Mouse (Mus musculus): ENCODE measurements around the gene Satb1. TPM values are rescaled to one million over a fixed set of nuclear protein-coding genes. Genes with fewer than 3 reads are reported as not detected.

Satb1 gene
- total RNA-seq, 2 experiments from 2014 or later, result 12.1 to 43.3 TPM

- 0 out of 2 replicates have a peak, but pooled peaks have one; percentile 27 for ATAC-seq (replicated peaks; ENCODE audit: poor library complexity, severe bottlenecking)
These were observed 49.4 kb downstream of the Satb1 start for GRCm38 (mm10) chr17:51783591-51784279.

GRCm38 (mm10) chr17:51780036-51780435 lies 53.1 kb downstream of the Satb1 start:
- ATAC-seq (replicated peaks; ENCODE audit: poor library complexity, severe bottlenecking), result no peak

DNA sequence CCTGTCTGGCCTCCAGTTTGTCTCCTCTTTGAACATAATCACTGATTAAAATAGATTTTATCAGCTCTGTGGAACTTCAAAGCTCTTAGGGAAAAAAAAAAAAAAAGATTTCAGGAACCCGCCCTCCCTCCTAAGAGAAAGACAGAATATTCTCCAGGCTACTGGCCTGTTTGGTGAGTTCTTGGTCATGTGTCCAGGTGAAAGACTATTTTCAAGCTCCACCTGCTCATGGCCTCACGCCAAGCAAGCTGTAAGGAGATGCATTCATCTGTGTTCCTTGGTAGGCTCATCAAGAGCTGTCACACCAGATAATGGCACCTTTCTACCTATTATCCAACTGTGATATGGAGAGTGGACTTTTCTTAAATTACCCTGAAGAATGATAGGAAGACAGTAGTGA lies 54.1 kb downstream of the Satb1 start:
- ATAC-seq (replicated peaks; ENCODE audit: poor library complexity, severe bottlenecking), result no peak

- ATAC-seq (replicated peaks; ENCODE audit: poor library complexity, severe bottlenecking), result peak; percentile 44
These were observed 55.3 kb downstream of the Satb1 start for GRCm38 (mm10) chr17:51777813-51778212.

DNA sequence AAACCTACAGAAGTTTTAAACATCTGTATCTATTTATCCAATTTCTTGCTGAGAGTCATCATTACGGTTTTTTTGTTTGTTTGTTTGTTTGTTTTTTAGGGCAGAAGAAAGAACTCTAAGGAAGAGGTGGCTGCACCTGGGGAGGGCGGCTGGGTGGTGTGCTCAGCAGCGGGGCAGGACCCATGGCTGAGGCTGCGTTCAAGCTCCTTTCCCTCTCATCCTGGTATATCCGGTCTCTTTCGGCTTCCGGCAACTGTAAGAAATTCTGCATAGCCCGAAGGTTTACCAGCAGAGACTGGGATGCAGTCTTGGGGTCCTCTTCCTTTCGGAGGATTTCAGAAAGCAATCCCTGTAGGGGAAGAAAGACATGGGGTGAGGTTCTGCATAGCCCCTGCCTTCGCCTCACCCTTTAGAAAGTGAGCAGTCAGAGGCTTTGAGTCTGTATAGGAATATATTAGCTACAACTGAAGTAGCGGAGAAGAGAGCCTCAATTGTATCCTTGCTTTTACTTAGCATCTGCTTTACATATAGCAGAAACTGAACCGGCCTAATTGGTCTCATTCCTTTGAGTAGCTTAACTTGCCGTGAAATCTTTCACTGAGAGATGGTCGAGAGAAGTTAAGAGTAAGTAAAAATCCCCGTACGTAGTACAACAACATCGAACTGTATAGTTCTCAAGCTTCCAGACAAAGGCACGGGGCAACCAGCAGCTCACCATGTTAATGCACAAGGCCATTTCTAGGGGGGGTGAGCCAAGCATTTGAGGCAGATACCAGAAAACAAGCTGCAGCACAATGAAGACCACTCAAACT lies 57.8 kb downstream of the Satb1 start:
- ATAC-seq (replicated peaks; ENCODE audit: poor library complexity, severe bottlenecking), result no peak

DNA sequence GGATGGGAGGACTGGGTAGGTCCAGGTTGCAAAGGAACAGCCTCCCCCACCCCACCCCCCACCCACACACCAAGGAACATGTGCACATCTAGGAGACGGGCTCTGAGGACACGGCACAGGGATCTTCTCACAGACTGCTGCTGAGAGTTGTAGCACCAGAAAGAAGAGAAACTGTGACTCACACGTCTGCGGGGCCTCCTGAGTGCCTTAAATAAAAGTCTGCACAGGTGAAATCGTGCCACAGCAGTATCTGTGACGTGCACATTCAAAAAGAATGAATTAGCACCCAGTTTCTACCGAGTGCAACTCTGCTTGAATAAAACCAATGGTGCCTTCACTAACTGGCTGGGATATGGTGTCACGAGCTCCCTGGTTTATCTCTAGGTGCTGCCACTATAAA lies 69.5 kb downstream of the Satb1 start:
- no peak for ATAC-seq (replicated peaks; ENCODE audit: poor library complexity, severe bottlenecking)

DNA sequence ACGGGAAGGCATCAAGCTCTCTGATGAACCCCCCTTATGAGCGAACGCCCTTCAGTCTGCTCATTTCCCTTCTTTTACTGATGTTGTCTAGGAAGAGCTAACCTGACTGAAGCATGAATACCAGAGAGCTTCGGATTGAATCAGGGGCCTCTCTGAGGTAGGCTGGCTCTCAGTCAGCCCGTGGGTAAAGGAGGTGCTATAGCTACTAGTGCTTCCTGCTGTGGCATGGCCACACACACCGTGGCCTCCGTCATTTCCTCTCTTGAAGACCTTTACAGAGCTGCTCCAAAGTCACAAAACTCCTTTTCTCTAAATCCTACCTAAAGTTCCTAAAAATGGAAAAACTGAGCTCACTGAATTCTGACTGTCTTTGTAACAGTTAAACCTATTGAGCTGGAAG lies 70.6 kb downstream of the Satb1 start:
- ATAC-seq (replicated peaks; ENCODE audit: poor library complexity, severe bottlenecking), result peak; percentile 45; the same call in 1 of the 2 replicates

- no peak for ATAC-seq (replicated peaks; ENCODE audit: poor library complexity, severe bottlenecking)
These were observed 72.0 kb downstream of the Satb1 start for GRCm38 (mm10) chr17:51760997-51761655.

- 0 out of 2 replicates have a peak, but pooled peaks have one; percentile 21 for ATAC-seq (replicated peaks; ENCODE audit: poor library complexity, severe bottlenecking)
These were observed 72.7 kb downstream of the Satb1 start for GRCm38 (mm10) chr17:51760251-51760887.

GRCm38 (mm10) chr17:51759509-51759908 lies 73.6 kb downstream of the Satb1 start:
- ATAC-seq (replicated peaks; ENCODE audit: poor library complexity, severe bottlenecking), result peak; percentile 31; the same call in 1 of the 2 replicates

DNA sequence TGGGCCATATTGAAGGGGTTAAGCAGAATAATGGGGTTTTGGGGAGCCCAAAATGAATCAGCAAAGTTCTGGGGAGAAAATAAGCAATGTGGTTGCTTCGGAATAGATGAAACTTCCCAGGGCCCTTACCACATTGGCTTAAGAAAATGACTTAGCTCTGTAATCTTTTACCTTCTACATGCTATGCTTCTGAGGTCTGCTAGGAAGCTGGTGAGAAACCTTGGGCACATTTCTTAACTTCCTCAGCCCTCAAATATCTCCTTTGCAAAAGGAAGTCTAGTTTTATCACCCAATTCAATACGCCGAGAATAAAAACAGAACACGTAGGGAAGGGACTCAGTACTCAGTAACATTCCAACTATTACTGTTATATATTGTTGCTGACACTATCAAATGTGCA lies 80.9 kb downstream of the Satb1 start:
- peak; percentile 75 for ATAC-seq (replicated peaks; ENCODE audit: poor library complexity, severe bottlenecking)

DNA sequence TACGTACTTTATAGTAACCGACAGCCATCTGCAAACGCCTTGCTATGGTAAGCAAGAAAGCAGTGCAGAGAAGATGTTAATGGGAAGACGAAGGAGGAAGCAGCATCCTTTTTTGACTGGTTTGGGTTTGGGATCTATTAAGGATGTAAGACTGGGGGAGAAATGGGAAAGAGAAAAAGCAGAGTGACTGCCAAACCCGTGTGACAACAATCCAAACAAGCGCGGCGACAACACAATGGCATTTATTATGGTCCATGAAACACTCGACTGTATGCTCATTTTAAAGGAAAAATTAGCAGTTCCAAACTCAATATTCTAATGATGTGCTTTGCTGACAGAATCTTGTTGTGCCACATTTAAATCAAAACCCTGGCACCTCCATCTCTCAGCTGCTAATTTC lies 85.9 kb downstream of the Satb1 start:
- ATAC-seq (replicated peaks; ENCODE audit: poor library complexity, severe bottlenecking), result no peak

- ATAC-seq (replicated peaks; ENCODE audit: poor library complexity, severe bottlenecking), result no peak
These were observed 90.6 kb downstream of the Satb1 start for GRCm38 (mm10) chr17:51742502-51742901.

GRCm38 (mm10) chr17:51741126-51741525 lies 92.0 kb downstream of the Satb1 start:
- peak; percentile 81 for ATAC-seq (replicated peaks; ENCODE audit: poor library complexity, severe bottlenecking)

DNA sequence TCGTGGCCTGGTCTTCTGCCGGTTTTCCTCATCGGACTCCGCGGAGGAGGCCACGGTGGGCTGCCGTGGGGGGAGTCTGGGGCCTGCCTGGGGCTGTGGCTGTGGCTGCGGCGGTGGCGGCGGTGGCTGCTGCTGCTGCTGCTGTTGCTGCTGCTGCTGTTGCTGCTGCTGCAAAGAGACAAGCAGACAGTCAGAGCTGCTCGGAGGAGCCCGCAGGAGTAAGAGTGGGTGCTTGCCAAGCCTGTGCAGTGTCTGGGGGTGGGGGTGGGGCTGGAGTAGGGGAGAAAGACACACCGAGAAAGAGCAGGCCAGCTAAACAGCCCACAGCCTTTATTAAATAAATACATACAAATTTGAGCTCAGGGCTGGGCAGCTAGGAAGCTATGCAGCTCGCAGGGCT lies 92.8 kb downstream of the Satb1 start:
- ATAC-seq (replicated peaks; ENCODE audit: poor library complexity, severe bottlenecking), result no peak

DNA sequence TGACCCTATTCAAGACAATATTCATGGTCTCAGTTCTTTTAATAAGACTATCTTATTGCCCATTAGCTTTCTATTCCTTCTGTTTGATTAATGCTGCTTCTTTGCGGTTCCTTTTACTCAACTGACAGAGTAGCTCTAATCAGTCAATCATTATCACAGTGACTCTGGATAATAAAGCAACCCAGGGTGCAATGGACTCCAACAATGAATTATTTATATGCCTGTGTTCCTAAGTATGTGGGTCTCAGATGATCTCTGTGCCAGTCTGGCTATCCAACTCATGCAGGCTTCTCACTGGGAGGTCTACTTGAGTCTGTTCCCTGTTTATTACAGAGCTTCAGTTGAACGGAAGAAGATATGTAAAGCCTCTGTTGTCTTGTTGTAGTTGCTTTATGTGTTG lies 108.6 kb downstream of the Satb1 start:
- no peak for ATAC-seq (replicated peaks; ENCODE audit: poor library complexity, severe bottlenecking)

GRCm38 (mm10) chr17:51695711-51696110 lies 137.4 kb downstream of the Satb1 start:
- no peak for ATAC-seq (replicated peaks; ENCODE audit: poor library complexity, severe bottlenecking)

- ATAC-seq (replicated peaks; ENCODE audit: poor library complexity, severe bottlenecking), result no peak
These were observed 137.8 kb downstream of the Satb1 start for GRCm38 (mm10) chr17:51695271-51695670.

GRCm38 (mm10) chr17:51690526-51690925 lies 142.6 kb downstream of the Satb1 start:
- ATAC-seq (replicated peaks; ENCODE audit: poor library complexity, severe bottlenecking), result no peak

DNA sequence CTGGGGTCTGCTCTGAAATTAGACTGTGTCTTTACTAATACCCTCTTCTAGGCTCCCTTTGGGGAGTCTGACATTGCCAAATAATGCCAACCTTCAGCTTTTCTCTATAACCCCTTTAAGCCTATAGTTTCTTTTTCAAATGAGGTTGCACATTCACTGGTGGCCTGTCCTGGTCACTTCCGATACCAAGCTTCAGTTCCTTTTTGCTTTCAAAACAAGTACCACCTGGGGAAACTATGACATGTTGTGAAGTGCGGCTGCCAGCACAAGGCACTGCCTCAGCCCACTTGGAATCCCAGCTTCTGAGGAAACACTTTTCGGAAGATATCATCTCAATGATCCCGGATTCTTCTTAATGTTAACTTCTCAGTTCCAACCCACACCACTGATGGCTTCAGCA lies 145.9 kb downstream of the Satb1 start:
- peak; percentile 50 for ATAC-seq (replicated peaks; ENCODE audit: poor library complexity, severe bottlenecking)
